Mouse (Mus musculus): ENCODE results near the gene Myog.
A peak's percentile ranks its signal among the peaks of the same experiment; 100 is the strongest.

The Myog gene

DNA sequence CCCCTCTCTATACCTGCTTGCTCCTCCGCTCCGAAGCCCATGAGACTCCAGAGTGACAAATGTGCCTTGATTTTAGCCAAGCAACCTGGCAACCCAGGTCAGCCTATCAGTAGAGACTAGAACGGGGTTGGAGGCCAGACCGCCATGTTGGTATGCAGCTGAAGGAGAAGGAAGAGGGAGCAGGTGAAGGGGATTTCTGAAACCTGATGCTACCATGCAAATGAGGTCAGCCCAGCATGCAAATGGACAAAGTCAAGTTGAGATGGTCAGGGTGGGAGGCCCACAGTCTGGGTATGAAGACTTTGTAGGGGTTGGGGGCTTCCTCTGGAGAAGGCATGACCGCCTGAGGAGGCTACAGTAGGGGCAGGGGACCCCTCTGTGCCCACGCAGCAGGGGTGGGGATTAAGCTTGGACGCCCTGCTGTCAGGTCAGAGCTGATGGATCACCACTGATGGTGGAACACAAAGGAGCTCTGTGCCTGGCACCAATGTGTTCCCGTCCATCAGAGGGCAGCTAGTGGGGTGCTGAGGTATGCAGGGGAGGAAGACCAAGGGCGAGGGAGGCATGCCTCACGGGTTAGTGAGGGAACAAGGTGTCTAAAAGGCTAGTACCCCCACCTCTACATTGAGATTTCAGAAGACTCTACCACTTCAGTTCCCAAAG is 4.2 kb upstream of the Myog start:
- no peak for DNase-seq

DNA sequence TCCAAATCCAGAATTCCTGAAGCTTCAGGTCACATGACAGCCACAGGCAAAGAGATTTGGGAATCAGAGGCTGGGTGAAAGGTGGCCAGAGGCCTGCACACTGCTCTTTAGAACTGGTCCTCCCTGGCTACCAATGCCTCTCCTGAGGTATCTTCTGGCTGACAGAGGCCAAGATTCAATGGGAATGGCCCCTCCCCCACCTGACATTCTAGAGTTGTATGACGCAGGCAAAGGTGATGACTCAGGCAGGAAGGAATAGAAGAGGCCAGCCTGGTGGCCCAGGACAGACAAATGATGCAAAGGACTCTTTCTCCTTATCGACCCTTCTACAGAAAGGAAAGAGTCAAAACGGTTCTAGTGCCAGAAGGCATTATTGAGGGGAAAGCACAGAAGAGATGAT is 1.6 kb upstream of the Myog start:
- no peak for DNase-seq

DNA sequence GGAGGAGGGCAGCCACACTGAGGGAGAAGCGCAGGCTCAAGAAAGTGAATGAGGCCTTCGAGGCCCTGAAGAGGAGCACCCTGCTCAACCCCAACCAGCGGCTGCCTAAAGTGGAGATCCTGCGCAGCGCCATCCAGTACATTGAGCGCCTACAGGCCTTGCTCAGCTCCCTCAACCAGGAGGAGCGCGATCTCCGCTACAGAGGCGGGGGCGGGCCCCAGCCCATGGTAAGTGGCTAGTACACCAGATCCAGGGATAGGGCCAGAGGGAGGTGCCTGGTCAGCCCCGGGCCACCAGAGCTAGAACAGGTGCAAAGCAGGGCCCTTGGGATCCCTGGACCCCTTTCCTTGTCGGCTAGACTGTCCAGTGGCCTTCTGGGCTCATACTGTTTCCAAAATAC is 511 bp downstream of the Myog start:
- DNase-seq: no peak

DNA sequence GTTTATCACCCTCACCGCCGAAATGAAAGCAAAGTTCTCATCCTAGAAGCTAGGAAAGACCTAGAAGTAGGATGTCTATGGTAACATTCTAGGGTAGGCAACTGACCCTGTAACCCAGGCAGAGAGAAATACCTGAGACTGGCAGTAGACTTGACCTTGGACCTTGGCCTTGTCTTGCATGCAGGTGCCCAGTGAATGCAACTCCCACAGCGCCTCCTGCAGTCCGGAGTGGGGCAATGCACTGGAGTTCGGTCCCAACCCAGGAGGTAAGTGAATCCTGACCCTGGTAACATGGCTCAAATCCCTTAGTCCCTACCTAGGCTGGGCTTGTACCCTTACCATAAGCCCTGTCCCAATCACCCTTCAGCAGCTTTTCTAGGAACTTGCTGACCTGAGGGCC is 1.1 kb downstream of the Myog start:
- DNase-seq: peak; percentile 27

DNA sequence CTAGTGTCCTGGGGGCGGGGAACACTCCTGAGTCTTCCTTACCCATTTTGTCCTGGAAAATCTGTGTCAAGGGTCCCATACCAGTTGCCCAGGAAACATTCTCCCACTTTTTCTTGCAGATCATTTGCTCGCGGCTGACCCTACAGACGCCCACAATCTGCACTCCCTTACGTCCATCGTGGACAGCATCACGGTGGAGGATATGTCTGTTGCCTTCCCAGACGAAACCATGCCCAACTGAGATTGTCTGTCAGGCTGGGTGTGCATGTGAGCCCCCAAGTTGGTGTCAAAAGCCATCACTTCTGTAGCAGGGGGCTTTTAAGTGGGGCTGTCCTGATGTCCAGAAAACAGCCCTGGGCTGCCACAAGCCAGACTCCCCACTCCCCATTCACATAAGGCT is 1.8 kb downstream of the Myog start:
- DNase-seq: no peak

DNA sequence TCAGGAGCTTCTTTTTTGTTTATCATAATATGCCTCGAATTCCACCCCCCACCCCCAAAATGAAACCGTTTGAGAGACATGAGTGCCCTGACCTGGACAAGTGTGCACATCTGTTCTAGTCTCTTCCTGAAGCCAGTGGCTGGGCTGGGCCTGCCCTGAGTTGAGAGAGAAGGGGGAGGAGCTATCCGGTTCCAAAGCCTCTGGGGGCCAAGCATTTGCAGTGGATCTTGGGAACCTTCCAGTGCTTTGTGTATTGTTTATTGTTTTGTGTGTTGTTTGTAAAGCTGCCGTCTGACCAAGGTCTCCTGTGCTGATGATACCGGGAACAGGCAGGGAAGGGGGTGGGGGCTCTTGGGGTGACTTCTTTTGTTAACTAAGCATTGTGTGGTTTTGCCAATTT is 2.3 kb downstream of the Myog start:
- peak; percentile 21 for DNase-seq

DNA sequence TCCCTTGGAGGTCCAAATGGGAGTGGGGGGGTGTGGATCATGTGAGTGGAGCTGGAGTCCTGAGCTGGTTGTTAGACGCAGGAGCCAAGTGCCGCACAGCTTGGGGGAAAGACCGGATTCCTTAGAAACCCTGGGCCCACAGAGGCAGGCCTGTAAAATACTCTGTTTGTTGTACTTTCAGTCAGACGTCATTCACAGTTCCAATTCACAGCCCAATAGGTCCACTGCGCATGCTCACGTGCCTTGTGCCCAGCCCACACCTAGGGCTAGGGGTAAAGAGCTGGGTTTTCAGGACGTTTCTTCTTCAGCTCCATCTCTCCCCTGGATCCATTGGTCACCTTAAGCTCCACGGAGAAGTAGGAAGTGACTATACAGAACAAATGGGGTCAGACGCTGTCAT is 2.8 kb downstream of the Myog start:
- DNase-seq: no peak

DNA sequence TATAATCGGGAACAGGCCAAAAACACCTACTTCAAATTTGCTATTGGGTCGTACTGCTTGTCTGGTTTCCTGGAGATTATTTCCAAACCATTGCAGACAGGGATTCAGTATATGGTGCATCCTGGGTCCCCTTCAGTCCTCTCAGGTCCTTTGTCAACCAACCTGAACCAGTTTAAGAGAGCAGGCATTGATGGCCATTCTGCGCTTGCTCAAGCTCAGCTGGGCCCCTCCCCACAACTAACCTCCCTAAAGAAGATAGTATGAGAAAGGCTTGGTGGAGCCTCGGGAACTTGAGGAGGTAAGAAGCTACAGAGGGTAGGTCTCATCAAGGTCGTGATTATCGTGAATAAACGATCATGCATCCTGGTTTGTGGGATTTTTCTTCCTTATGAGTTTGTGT is 3.5 kb downstream of the Myog start:
- no peak for DNase-seq

DNA sequence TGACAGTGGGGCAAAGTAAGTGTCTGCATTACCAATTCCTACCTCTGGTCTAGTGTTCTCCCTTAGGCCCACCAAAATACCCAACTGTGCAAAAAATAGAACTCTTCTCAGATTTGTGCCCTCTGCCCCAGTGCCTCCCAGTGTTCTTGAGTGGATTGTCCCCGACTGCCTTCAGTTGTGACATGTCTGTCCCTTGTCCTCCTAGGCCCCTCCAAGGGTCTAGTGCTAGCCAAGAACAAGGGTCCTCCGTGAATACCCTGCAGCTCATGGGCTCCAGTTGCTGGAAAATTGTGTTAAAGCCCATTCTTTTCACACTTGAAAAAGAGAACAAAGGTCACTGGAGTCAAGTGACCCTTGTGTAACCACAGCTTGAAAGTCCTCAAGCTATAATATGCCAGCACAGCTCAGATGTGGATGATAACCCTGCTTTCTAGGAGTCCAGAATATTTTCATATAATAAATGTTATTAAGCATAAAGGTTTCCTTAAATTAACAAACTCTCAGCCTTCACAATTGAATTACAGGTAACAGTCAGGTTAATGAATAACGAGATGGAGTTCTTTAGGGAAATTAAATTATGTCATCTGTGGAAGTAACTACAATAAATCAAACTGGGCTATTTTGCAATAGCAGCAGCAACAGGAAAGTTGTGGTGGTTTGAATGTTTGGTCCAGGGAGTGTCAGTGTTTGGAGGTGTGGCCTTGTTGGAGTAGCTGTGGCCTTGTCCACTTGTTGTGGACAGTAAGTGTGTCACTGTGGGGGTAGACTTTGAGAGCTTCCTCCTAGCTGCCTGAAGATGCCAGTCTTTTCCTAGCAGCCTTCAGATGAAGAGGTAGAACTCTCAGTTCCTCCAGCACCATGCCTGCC is 4.2 kb downstream of the Myog start:
- DNase-seq: no peak

DNA sequence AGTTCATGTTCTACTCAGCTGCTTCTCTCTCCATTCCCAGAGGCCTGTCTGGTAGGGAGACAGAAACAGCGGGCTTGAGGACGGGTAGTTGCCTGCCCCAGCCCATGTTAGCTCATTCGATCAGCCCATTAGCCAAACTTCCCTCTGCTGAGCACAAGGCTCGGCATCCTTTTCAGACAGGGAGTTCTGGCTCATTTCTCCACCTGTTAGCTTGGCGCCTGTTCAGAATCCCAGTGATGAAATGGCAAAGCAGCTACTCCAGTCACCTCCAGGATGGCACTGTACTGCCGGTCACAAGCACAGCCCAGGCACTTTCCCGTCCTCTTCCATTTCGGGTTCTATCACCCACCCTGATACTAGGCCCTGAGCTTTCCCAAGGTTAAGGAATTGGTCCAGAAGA is 7.5 kb downstream of the Myog start:
- DNase-seq: no peak

DNA sequence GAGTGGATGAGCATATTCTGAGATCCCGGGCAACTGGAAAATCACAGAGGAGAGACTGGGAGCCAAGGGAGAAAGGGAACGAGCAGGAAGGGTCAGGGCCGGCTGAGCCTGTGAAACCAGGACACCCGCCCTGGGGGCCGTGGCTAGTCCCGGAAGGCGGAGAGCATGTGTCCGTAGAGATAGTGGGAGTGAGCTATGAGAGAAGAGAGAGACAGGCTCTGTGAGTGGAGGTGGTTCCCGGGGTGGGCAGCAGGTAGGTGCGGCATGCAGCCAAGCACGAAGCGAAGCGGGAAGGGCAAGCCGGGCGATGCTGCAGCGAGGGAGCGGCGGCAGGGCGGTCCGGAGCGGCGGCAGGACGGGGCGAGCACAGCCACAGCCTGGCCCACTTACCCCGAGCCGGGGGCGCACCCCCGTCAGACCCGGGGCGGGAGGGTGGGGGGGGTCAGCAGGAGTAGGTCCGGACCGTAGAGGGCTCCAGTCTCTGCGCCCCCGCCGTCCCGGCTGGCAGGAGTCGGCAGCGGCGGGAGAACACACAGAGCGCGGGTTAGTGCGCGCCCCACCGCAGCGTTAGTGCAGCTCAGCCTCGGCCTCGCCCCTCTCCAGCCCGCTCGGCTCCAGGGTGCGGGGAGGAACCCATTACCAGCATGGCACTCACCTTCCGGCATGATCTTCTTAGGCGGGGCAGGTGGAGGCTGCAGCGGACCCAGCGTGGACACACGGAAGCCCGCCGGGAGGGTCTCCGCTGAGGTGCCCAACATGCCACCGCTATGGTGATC is 9.0 kb downstream of the Myog start:
- DNase-seq: peak; percentile 44

DNA sequence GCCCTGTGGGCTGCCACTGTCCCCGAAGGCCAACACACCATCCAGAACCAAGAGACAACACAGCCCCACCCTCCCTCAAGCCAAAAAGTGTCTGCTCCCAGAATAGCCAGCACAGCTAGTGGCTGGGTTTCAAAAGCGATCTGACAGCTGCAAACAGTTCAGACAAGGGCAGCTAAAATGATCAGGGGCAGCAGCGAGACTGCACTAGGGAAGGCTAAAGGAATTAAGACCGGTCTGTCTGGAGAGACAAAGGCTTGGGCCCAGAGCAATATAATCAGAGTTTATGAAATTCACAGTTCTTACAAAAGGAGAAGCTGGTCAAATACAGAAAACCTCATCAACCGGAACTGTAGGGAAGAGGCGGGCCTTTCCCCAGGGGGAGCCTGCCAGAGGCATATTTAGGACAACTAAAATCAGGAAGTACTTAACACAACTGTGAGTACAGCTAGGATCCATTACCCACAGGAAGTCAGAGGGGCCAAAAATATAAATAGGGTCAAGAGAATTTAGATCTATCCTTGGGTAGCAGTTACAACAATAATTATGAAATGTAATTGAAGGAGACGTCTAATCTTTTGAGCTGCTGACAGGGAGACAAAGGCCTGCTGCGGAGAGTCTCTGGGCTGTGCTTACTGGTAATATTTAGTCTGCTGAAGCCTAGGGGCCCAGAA is 12.9 kb downstream of the Myog start:
- peak; percentile 59 for DNase-seq

DNA sequence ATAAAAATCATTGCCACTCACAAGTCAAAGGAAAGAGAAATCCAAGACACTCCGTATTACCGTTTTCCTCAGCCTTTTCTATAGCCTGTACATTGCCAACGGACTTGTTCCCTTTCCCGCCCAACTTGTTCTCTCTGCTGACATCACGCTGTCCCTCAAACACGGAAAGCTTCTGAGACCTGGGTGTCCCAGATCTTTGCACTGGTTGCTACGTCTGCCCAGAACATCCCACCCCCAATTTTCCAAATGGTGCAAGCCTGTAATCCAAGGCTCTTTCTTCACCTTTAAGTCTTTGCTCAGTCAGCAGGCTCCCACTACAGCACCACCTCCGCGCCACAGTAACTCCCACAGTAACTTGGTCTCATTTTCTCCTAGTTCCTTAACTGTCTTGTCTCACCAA is 15.2 kb downstream of the Myog start:
- DNase-seq: no peak

DNA sequence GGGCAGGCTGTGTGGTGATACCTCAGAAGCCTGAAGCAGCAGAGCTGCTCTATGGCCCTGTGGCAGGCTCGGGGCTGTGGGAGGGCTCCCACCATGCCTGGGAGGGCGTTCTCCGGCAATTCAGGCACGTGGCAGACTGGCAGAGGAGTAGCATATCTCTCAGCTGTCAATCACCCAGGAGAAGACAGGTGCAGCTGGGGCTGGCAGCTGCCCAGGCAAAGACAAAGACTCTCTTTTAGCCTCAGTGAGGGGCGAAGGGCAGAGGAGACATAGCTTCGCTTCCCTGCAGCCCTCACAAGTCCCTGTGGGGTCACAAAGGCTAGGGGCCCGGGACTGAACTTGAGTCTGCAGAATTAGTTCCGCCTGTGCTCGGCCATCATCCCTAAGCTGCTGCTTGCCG is 17.6 kb downstream of the Myog start:
- DNase-seq: no peak

DNA sequence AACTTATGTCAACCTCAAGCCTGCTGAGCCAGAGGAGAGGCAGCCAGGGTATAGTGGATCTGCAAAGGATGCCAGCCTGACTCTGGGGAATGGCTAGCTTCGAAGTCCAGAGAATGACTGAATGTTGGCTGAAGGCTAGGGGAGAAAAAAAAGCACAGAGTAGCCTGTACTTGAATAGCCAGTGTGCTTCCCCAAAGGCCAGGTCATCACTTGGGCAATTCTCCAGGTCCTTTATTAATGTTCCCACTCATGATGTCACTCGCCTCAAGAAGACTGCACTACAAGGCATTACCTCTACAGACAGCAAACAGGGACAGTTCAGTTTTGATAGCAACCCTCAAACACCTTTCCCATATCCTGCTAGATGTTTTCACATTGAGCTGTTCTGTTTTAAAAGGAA is 20.5 kb downstream of the Myog start:
- DNase-seq: no peak

DNA sequence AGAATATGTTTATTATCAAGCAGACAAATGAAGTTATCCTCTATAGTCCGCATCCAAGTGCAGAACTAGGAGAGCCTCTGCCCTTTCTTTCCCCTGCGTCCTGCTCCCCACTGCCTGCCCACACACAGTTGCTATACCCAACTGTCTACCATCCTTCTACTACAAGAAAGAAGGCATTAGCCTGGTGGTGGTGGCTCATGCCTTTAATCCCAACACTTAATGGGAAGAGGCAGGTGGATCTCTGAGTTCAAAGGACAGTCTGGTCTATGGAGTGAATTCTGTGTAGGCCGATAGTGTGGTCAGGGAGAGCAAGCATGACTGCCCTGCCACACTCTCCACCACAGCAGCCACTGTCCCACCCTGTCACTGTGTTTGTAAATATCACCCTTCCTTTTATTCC is 20.9 kb downstream of the Myog start:
- no peak for DNase-seq

DNA sequence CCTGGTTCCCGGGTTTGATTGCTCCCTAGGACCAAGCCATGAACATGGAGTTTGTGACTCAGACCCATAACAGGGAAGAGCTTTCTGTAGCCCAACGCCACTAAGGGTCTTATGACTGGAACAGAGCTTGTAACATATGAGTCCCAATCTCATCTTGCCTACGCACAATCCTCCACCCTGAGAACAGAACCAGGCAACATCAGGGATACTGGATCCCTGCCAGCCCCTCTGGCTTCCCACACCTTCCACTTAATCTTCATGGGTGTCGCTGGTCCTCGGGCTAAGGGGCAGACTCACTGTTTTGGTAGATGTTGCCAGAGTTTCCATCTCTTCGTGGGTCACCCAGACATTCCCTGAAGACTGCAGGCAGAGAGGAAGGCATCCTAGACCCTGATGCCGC is 22.0 kb downstream of the Myog start:
- no peak for DNase-seq

DNA sequence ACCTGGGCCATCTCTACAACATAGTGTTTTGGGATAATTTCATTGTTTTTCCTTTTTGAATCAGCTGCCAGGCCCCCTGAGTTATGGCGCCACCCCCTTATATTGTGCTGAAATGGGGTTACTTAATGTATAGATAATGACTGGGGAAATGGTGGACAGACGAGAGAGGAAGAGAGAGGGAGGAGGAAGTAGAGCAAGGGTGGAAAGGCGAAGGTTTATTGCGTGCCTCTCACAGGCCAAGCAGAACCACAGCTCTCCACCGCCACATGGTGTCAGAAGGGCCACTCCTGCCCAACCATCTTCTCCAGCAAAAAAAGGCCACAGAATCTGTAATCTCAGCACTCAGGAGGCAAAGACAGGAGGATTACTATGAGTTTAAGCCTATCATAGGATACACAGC is 25.4 kb downstream of the Myog start:
- no peak for DNase-seq

DNA sequence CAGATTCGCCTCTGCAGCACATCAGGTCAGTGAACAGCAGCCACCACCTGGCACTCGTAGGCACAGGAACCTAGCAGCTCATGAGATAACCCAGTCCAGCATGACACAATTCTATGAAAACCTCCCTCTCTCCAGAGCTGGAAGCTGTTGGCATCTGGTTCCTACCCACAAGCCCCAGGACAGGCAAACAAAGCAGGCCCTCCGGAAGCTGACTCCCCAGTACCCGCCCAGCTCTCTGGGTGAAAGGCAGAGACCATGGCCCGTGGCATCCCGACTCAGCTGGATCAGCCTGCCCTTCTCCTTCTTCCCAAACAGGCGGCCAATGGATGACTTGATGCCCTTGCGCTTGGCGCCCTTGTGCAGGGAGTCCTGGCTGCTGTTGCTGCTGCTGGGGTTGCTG is 26.6 kb downstream of the Myog start:
- DNase-seq: no peak

DNA sequence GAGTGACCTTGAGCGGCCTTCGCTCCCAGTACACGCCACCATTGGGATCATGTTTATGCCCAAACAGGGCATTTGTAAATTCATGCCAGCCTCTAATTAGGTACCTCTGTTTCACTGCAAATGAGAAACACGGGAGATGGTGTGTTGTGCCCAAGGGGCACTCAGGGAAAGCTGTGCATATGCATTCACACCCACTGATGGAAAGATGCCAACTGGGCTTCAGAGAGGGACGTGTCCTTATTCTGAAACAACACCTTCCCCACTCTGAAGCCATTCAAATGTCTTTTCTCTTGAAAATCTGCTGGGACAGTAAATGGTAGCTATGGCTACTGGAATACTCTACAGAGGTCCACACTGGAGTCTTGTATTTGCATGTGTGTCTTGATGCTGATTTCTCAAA is 28.5 kb downstream of the Myog start:
- no peak for DNase-seq

DNA sequence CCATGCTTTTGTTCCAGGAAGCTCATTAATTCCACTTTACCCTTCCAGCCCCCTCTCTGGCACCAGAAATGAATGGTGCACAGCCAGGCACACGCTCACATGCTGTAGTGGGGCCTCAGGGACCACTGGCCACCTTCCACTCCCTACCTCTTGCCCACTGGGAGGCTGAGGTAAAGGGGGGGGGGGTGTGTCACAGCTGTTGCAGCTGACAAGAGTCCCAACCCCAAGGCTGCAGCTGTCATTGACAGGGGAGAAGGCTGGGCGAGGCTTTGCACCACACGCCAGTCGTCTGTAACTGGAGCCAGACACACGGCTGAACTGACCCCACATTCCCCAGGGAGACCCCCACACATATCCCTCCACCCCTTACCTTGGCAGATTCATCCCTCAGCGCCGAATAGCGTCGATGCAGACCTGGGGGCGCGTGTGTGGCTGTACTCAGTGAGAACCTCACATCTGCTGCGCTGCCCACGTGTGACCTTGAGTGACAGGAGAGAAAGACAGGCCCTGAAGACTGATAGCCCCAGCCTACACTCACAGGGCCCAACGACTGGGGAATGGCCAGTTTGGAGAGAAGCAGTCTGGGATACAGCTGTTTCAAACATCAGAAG is 31.0 kb downstream of the Myog start:
- no peak for DNase-seq

DNA sequence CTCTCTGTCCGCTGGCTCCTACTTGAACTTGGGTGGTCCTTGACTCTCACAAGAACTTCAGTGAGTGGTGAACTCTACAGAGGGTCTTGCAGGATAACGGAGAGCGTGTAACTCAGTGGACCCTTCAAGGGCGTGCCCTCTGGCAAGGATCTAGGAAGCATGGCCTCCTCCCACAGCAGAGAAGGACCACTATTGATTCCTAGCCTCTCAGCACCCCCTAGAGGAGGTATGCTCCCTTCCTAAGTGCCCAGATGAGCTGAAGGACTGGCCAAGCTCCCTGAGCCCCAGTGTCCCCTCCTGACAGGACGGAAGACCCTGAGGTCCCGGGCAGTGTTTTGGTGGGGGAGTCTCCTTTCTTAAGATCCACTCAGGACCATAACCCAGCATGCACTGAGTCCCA is 32.8 kb downstream of the Myog start:
- DNase-seq: peak; percentile 51

DNA sequence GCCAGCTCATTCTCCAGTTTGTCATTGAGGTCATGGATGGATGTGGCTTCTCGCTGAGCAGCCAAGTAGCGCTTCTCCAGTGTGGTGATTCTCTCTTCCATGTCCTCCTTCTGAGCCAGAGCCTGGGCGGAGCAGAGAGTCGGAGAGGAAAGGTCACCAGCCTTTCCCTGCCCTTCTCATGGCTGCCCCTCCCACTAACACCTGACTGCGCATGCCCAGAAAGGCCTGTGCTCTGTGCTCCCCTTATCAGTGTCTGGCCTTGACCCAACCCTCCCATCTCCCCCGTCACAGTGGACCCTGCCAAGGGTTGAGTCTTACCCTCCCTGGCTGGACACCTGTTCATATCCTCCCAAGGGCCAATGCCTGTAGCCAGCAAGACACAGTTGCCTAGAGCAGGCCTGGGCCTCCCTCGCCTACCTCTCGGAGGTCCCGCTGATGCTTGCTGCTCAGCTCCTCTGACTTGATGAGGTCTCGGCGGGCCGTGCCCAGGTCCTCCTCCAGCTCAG is 37.1 kb downstream of the Myog start:
- no peak for DNase-seq

All from kidney, postnatal 14 days (tissue).